Mouse (Mus musculus): ENCODE data around the gene Arid3b.
A peak's percentile ranks its signal among the peaks of the same experiment; 100 is the strongest.
"Not testable (repeated sequence)": the region's sequence is repeated elsewhere in the genome, so short reads cannot be mapped to it uniquely, and the experiment has no call there.

Arid3b gene

DNA sequence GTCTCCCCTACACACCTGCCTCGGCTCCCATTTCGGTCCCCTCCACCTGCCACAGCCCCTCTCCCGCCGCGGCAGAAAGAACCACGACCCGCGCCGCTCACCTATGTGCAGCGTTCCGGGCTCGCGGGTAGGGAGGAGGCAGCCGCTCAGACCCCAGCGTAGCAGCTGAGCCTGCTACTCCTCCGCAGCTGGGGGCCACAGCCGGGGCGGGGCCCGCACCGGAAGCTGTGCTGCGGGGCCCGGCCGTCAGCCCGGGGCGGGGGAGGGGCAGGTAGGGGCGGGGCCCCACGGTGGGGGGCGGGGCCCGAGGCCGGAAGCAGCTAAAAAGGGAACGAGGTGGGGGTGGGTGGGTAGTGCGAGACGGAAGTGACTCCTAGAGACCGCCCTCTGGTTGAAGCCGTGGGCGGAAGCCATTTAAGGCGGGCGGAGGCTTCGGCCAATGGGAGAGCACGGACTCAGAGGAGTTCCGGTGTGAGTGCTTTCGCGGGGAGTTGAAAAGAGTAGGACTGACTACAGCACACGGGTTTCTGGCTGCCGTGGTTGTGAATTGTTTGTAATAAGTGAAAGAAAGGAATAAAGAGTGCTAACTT, at the start of gene Arid3b:
Arid3b (minus strand) TSS at position 213 of the 590 bp plus-strand sequence.
- DNase-seq (ENCODE audit: low spot score) = peak; percentile 99

DNA sequence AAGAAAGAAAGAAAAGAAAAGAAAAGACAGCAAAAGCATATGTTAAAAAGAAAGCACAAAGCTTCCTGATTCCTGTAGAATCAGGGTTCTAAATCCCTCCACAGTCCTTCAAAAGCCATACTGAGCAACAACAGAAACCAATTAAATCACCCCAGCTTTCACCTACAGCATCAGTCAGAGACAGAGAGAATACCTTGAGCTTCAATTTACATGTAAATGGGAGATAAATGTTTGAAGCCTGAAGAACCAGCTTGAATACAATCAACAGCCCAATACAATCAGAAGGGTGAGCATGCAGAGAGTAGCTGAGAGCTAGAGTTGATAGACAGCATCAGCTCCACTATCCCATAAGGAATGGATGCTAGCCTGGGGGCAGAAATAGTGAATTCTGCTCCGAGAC, 46.8 kb upstream of the Arid3b start:
- DNase-seq (ENCODE audit: low spot score) = no peak

DNA sequence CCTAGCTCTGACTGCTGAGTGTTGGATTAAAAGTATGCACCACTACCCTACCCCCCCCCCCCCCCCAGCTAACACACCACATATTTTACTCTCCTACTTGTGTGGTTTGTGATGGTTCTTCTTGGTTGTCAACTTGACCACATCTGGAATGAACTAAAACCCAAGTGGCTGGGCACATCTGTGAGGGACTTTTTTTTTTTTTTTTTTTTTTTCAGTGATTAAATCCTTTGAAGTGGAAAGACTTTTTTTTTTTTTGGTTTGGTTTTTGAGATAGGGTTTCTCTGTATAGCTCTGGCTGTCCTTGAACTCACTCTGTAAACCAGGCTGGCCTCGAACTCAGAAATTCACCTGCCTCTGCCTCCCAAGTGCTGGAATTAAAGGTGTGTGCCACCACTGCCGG, 45.2 kb upstream of the Arid3b start:
- DNase-seq (ENCODE audit: low spot score) = not testable (repeated sequence)

DNA sequence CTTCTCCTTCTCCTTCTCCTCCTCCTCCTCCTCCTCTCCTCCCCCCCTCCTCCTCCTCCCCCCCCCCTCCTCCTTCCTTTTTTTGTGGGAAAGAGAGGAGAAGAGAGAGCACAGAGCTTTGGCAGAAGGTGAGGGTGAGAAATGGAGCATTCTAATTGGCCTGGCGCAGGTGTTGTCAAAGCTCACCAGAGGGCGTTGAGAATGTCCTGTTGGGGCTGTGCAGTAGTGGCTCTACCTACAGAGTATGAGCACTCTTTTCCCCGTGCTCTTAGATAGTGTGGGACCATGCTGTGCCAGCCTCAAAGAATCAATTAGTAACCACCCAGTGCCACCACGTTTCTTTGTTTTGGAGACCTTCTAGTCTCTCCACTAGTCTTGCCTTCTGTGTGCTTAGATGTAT, 43.7 kb upstream of the Arid3b start:
- no peak for DNase-seq (ENCODE audit: low spot score)

DNA sequence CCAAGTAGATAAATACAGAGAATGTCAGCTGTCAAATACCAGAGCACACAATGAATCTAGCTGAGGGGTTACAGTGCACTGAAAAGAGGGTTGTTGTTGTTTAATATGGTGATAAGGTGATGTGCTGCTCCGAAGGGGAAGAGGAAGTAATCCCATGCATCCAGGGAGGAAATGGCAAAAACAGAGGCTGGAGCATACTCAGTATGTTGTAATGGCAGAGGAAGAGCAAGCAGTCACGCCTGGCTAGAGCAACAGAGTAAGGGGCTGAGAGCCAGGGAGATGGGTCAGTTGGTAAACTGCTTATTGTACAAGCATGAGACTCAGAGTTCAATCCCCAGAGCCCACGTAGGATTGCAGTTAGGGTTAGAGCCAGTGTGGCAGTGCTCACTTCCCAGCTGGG, 42.6 kb upstream of the Arid3b start:
- DNase-seq (ENCODE audit: low spot score) = no peak

DNA sequence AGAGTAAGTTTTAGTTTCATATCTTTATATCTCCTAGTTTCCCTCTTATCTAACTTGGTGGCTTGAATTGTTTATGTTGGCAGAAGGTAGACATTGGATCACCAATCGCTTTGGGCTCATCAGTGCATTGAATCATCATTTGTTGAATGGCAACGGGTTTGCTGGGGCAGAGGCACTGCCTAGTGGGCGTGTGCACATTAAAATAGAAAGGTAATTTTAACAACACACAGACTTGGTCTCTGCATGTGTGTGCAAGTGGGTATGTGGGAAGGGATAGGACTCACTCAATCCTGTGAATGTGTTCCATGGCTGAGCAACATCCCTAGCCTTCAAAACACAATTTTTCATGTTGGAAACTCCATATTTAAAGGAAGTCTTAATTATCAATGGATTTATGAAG, 38.4 kb upstream of the Arid3b start:
- no peak for DNase-seq (ENCODE audit: low spot score)

DNA sequence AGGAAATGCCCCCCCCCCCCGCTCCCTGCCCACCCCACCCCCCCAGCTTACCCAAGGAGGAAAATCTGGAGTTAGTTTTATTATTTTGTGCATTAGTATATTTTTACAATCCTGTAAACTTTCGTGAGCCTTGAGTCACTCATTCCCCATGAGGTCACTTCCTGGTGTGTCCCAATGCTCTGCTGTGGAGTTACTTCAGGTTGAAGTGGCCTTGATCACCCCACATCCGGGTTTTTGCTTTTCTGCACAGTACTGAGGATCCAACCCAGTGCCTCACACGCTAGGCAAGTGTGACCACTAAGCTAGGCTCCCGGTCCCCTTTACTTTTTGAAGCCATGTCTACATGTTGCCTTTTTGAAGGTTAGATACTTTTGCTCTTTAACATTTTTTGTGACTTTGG, 37.5 kb upstream of the Arid3b start:
- no peak for DNase-seq (ENCODE audit: low spot score)

DNA sequence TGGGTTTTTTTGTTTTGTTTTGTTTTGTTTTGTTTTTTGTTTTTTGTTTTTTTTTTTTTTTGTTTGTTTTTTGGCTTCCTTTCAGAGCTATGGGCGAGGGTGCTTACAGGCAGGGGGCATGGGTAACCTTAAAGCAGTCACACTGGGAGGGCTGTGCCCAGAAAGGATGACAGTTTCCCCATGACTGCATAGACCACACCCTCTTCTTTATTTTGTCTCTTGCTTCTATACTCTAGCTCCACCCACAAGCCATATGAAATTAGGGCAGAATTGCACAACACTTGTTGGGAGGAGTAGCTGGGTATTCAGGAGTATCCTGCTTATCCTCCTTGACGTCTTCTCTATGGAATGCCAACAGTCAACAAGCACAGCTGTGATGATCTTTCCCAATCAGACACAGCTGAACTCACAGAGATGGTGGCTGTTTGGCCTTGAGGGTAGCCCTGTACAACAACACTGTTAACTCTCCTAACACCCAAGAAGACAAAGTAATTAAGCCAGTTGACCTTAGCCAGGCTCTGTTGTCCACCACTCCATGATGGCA, 33.8 kb upstream of the Arid3b start:
- no peak for DNase-seq (ENCODE audit: low spot score)

DNA sequence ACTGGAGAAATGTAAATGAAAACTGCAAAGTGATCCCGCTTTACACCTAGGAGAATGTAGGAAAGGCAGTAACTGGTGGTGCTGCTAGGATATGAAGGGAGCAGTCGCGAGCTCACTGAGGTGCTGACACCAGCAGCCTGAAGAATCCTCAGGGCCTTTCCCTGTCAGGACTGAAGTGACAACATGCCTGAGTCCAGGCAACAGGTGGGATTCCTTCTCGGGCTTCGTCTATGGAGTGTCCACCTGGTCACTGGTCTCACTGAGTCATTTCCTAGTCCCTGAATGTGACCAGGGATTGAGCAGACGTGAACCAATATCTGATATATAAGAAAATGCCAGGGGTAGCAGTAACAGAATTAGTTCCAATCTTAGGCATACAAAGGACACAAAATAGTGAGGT, 32.2 kb upstream of the Arid3b start:
- DNase-seq (ENCODE audit: low spot score) = no peak

DNA sequence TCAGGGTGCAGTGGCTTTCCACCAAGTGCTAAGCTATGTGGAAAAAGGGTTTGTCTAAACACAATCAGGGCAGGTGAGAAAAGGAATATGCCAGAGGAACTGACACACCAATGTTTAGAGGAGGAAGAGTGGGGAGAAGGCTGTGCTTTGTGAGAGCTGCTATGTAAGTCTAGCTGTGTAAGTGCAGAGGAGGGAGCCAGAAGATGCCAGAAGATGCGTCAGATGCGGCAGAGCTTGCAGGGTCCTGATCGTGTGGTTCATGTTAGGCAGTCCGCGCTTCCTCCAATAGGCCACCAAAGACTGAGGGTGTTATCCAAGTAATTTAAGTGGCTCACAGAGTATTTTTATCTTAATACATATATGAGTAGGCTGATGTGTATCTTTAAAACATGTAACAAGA, 31.3 kb upstream of the Arid3b start:
- no peak for DNase-seq (ENCODE audit: low spot score)

DNA sequence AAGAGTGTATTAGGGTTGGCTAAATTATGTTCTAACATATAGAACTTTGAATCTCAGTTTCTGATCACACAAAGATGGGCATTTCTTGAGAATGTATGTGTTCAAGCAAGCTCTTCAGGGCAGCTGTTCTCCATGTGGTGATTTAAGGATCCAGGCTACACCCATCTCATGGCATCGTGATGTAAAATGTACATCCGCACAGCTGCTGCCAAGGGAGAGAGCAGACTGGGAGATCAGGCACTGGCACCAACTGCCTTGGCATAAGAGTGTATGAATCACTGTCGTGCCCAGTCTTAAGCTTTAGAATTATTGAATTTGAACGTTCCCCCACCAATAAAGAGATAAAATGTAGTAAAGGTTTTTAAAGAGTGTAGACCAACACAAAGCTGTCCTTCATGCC, 30.6 kb upstream of the Arid3b start:
- DNase-seq (ENCODE audit: low spot score) = no peak

DNA sequence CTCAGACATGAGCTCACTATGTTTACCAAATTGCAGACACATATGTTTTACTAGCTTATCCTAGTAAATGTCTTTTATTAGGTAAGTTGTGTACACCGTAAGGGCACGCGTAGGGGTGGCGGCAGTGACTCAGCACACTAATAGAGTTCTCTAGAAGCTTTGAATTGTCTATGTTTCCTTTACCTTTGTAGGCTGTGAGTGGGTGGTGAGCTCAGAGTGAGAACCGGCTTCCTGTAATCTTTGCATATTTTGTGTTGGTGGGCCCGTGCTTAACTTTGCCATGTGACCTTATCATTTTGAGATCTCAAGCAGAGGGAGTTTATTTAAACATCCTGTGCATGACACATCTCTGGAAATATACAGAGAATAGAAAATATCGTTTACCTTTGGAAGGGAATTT, 29.9 kb upstream of the Arid3b start:
- DNase-seq (ENCODE audit: low spot score) = no peak

DNA sequence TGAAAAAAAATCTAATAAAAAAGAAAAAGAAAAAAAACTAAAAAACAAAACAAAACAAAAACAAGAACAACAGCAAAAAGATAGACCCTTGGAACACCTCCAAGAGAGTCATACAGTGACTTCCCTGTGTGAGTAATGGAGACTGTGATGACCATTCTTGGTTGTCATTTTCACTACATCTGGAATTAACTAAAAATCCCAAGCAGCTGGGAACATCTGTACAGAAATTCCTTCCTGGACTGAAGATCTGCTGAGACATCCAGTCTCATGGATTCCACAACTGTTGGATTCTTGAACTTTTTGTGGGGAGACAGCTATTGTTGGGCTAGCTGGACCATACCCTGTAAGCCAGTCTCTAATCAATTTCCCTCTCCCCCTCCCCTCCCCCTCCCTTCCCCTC, 27.7 kb upstream of the Arid3b start:
- no peak for DNase-seq (ENCODE audit: low spot score)

DNA sequence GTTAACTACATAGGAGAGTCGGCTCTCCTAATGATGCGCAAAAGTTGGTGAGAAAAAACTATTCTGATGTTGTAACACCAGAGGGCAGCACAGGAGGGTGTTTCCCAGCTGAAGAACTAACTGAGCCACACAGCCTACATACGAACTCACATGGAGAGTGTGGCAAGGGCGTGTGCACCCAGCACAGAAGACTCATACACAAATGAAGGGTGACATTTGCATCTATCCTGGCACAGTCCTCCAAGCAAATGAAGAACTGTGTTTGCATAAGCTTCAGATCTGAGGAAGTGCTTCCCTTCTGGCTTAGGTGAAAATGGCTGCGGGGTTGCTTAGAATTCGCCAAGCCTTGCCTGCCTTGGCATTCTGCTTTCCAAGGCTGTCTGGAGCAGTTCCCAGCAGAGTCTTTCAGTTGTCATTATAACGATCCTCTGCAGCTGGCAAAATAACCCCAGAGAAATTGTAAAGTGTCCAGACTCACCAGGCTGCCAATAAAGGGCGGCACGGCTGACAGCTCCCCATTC, 25.4 kb upstream of the Arid3b start:
- DNase-seq (ENCODE audit: low spot score) = peak; percentile 76

DNA sequence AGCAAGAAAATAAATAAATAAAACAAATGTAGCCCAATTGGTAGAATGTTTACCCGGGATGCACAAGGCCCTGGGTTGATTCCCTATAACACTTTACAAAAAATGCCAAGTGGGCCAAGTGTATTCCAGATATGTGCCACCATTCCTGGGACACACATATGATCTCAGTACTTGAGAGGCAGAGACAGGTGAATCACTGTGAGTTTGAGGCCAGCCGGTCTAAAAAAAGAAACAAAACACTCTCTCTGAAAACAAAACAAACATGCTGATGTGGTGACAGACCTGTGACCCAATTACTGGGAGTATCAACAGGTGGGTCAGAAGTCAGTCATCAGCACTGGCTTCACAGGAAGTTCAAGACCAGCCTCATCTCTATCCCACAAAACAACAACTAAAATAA, 19.9 kb upstream of the Arid3b start:
- DNase-seq (ENCODE audit: low spot score) = no peak

DNA sequence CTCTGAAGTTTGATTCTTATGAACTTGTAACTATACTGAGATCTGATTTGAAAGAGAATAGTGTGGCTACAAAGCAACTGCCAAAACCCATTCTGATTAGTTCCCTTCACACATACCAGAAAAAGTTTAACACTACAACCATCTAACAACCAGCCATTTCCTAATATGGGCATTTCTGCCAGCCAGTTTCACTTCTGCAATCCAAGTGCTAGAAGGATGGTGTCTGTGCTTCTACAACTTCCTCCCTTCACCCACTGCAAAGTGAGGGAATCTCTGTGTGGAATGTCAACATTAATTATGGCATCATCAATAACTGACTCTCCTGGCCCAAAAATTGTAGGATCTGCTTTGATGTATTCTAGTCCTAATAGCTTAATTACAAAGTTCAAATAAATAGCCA, 17.7 kb upstream of the Arid3b start:
- no peak for DNase-seq (ENCODE audit: low spot score)

DNA sequence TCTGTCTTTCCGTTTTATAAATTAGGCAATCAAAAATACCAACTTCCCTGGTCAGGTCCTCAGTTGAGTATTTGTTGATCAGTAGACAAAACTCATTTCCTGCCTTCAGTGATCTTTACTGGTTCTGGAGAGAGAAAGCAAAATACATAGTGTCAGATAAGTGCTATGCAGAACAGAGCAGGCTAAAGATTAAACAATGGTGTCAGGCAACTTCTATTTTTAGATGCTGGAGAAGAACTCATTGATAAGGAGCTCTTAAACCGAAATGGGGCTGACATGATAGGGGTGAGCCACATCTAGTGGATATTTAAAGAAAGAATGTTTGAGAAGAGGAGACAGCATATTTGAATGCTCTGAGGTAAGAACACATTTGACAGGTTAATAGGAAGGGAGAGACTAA, 2.4 kb upstream of the Arid3b start:
- no peak for DNase-seq (ENCODE audit: low spot score)

DNA sequence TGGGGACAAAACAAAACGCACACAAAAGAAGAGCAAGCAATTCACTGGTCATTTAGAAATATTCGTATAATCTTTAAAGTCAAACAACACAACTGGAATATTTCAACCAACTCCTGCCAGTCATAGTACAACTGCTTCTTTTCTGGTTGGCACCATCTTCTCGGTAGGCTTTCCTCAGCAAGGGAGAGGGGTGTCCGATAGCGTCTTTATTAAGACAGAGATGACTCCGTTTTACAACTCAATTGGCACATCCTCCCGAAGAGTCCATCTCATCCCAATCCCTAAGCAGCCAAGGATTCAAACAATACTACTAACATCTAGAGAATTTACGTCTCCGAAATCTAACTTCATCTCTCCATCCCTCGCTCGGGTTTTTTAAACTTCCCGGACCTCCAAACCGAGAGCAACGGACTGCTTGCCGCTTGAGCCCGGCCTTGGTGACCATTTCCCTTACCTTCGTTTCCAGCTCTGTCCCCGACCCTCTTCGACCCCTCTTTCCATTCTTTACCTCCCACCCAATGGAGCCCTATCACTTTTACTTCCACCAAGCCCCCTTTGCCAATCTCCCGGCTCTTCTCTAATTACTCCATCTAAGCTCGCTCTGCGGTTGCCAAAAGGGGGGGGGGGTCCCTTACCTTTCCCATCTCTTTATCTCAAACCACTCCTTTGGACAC, 615 bp downstream of the Arid3b start:
- peak; percentile 62 for DNase-seq (ENCODE audit: low spot score)

DNA sequence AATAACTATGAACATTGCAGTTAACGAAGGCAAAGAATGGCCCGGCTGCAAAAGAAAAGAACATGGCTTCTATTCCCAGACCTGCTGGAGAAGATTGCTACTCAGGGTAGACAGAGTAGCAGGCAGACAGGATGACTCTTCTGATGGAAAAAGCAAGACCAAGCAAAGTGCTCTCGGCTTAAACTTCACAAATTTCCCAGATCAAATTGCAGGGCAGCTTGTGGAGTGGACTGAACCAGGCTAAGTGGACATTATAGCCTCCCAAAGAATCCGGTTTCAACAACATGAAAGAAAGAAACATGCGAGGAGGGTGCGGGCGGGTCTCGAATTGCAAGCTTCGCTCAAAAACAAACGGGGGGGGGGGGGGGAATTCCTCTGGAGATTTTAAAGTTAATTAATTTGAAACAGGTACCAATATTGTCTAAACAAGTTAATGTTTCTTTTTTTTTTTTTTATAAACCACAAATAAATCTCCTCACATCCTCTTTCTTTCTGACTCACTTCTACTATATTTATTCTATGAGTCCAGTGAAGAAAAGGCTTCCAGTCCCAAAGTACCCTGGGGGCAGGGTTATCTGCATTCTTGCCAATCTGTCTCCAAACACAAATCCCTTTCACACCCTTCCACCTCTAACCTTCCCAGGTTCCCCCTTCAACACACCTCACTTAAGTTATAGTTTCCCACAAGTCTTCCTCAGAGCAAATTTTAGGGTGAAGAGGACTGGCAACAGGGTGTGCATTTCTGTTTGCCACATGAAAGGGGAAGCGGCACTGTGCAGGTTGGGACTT, 1.8 kb downstream of the Arid3b start:
- DNase-seq (ENCODE audit: low spot score) = peak; percentile 57

DNA sequence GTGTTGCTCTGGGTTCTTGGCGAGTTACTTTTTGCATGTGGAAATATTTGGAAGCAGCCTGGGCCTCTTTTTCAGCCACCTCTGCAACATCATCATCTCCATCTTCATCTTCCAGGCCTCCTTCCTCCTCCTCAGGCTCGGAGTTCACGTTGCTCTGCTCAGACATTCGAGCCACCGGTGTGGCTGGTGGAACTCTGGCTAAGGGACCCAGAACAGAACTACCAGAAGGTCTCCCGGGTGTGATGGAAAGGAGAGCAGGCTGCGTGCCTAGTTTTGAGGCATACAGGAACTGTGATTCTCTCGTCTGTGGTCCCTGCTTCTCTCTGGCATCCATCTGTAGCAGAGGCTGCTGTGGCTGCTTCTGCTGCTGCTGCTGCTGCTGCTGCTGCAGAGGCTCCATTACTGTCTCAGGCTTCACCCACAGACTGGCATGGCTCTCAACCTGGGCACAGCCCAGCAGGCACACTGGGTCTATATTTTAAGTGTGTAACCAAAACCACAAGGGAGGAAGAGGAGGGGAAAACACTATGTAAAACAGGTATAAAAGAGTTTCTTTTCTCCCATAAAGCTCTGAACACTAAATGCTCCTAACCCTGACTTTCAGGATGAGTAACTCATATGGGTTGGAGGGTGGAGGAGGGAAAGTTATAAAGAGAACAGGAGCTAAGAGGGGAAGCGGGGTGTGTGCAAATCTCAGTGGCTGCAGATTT, 2.7 kb downstream of the Arid3b start:
- DNase-seq (ENCODE audit: low spot score) = no peak

DNA sequence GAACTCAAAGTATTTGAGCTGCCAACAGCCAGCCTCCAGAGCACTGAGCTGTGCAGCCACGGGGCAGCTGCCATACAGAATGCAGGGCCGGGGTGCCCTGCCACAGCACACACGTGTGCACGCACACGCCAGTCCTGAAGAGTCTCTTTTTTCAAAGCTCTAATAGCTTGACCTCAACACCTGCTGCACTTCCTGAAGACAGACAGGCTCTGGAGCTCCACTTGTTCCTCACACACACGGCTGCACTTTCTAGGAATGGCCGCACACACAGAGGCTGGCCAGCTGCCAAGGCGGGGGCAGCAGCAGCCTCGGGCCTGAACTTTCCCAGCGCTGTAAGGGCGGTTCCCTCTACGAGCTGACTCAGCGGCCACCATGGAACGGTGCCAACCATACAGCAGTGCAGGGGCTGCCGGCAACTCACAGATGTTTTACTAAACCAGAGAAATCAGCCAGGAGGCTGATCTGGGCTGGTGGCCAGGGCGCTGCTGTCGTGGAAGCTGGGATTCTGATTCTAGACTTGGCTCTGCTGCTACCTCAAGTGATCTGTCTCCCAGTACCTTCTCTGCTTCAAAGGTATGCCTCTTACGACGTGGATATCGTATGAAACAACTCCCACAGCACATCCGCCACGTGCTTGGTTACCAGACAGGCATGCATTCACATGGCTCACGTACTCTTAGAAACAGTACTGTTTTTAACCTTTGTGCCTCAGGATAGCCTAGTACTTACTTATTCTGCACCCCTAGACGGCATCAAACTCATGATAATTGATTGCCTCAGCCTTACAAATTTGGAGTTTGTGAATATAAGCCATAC, 5.1 kb downstream of the Arid3b start:
- DNase-seq (ENCODE audit: low spot score) = peak; percentile 81

Data from embryo, embryonic 10.5 days (tissue).